Mouse (Mus musculus) liver (tissue): Measurements from ENCODE around the gene Plcd3.

Source experiments
- DNase-seq: peaks from one replicate; pipeline ENCODE4 v3.0.0-alpha.2; 2020; ENCODE audit warnings: mixed read lengths

The Plcd3 gene

GRCm38 (mm10) chr11:103116959-103117590, 15.6 kb upstream of the Plcd3 start:
- DNase-seq = peak; percentile 86

GRCm38 (mm10) chr11:103116008-103116818, 14.8 kb upstream of the Plcd3 start, which contains the start of gene Hexim1:
TSS of gene Hexim1 (plus strand) at chr11:103116231.
- DNase-seq = peak; percentile 100

GRCm38 (mm10) chr11:103115163-103116007, 13.9 kb upstream of the Plcd3 start:
- DNase-seq = peak; percentile 89

GRCm38 (mm10) chr11:103114270-103114943, 12.9 kb upstream of the Plcd3 start:
- DNase-seq = no peak

GRCm38 (mm10) chr11:103113771-103114170, 12.3 kb upstream of the Plcd3 start:
- no peak for DNase-seq

GRCm38 (mm10) chr11:103113005-103113404, 11.5 kb upstream of the Plcd3 start:
- DNase-seq = no peak

GRCm38 (mm10) chr11:103112552-103112912, 11.1 kb upstream of the Plcd3 start:
- no peak for DNase-seq

- DNase-seq = peak; percentile 55
Measured at GRCm38 (mm10) chr11:103111881-103112551, 10.6 kb upstream of the Plcd3 start.

- DNase-seq = no peak
Measured at GRCm38 (mm10) chr11:103111301-103111700, 9.8 kb upstream of the Plcd3 start.

GRCm38 (mm10) chr11:103106386-103106785, 4.9 kb upstream of the Plcd3 start:
- peak; percentile 85 for DNase-seq

GRCm38 (mm10) chr11:103105810-103106209, 4.4 kb upstream of the Plcd3 start:
- DNase-seq = no peak

- no peak for DNase-seq
Measured at GRCm38 (mm10) chr11:103105180-103105725, 3.8 kb upstream of the Plcd3 start.

- DNase-seq = peak; percentile 85
Measured at GRCm38 (mm10) chr11:103104469-103104868, 3.0 kb upstream of the Plcd3 start.

GRCm38 (mm10) chr11:103103621-103104020, 2.2 kb upstream of the Plcd3 start:
- no peak for DNase-seq

GRCm38 (mm10) chr11:103102725-103103349, 1.4 kb upstream of the Plcd3 start:
- peak; percentile 98 for DNase-seq

- DNase-seq = peak; percentile 71
Measured at GRCm38 (mm10) chr11:103101866-103102501, 526 bp upstream of the Plcd3 start.

GRCm38 (mm10) chr11:103100361-103100760, 1.1 kb downstream of the Plcd3 start:
- DNase-seq = no peak

- no peak for DNase-seq
Measured at GRCm38 (mm10) chr11:103099352-103099940, 2.0 kb downstream of the Plcd3 start.

- no peak for DNase-seq
Measured at GRCm38 (mm10) chr11:103098531-103099190, 2.8 kb downstream of the Plcd3 start.
